Mouse (Mus musculus) right cerebral cortex, postnatal 14 days (tissue): ENCODE results near the gene Dedd2.
A peak's percentile ranks its signal among the peaks of the same experiment; 100 is the strongest.

Experiments
- DNase-seq: peaks from one replicate; pipeline ENCODE4 v3.0.0; 2022

Gene Dedd2

GRCm38 (mm10) chr7:25246079-25246758, 25.8 kb upstream of the Dedd2 start:
- DNase-seq: peak; percentile 77

GRCm38 (mm10) chr7:25244562-25245369, 24.4 kb upstream of the Dedd2 start:
- DNase-seq: no peak

GRCm38 (mm10) chr7:25243361-25243760, 22.9 kb upstream of the Dedd2 start:
- DNase-seq: no peak

- DNase-seq: peak; percentile 70
These were observed 20.6 kb upstream of the Dedd2 start for GRCm38 (mm10) chr7:25241062-25241461.

GRCm38 (mm10) chr7:25240631-25241030, 20.2 kb upstream of the Dedd2 start:
- no peak for DNase-seq

- DNase-seq: peak; percentile 77
These were observed 18.6 kb upstream of the Dedd2 start for GRCm38 (mm10) chr7:25238829-25239623.

- peak; percentile 84 for DNase-seq
These were observed 17.7 kb upstream of the Dedd2 start for GRCm38 (mm10) chr7:25238015-25238706.

- DNase-seq: peak; percentile 95
These were observed 17.0 kb upstream of the Dedd2 start, which contains the start of gene Gsk3a for GRCm38 (mm10) chr7:25237249-25238014. Gene Gsk3a, minus strand, starts transcription at chr7:25237851.

- no peak for DNase-seq
These were observed 15.1 kb upstream of the Dedd2 start for GRCm38 (mm10) chr7:25235526-25235925.

- DNase-seq: no peak
These were observed 12.6 kb upstream of the Dedd2 start for GRCm38 (mm10) chr7:25233061-25233460.

- DNase-seq: no peak
These were observed 11.8 kb upstream of the Dedd2 start for GRCm38 (mm10) chr7:25232101-25232648.

- no peak for DNase-seq
These were observed 10.4 kb upstream of the Dedd2 start for GRCm38 (mm10) chr7:25230690-25231285.

GRCm38 (mm10) chr7:25227523-25228300, 7.3 kb upstream of the Dedd2 start:
- DNase-seq: no peak

- DNase-seq: no peak
These were observed 2.0 kb upstream of the Dedd2 start for GRCm38 (mm10) chr7:25222275-25222967.

- peak; percentile 97 for DNase-seq
These were observed 878 bp upstream of the Dedd2 start, which contains the start of gene Zfp526 for GRCm38 (mm10) chr7:25221102-25221883. Gene Zfp526, plus strand, starts transcription at chr7:25221425.

- DNase-seq: peak; percentile 89
These were observed 509 bp downstream of the Dedd2 start for GRCm38 (mm10) chr7:25219756-25220456.

- no peak for DNase-seq
These were observed 1.0 kb downstream of the Dedd2 start for GRCm38 (mm10) chr7:25219416-25219750.
